Mouse (Mus musculus): ENCODE data around the gene Becn1. TPM values are rescaled to one million over a fixed set of nuclear protein-coding genes. Genes with fewer than 3 reads are reported as not detected.

Becn1 gene
- polyA plus RNA-seq, 1 experiment from 2014 or later, result 143 TPM

DNA sequence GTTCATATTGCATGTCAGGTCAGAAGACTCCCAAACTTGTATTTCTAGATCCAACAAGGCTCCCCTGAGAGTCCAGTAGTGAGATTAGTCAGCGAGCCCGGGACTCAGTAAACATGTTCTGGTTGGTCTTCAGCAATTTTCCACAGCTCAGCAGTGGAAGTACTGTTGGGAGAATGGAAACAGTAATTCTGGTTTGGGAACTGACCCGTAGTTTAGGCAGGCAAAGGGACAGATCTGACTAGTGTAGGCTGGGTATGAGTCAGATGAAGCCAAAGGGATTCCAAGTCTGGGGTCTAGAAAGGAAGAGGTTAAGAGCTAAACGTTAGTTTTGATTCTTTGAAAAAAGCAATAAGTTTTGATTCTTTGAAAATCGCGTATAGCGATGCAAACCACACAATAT is 49.1 kb downstream of the Becn1 start:
- Histone ChIP-seq H3K27me3 (0 out of 2 replicates have a peak, but pooled peaks cover under 1% of the 10 kb centered on the region), H3K4me2 (replicated peaks) (peak overlapping the region; percentile 88), H3K9ac (peak overlapping the region; percentile 87; the same call in 1 of the 2 replicates), H3K9me3 (replicated peaks) (no peaks in the 10 kb centered on the region), H3K36me3 (peaks cover 11% of the 10 kb centered on the region; the same call in 1 of the 2 replicates), H3K27ac (replicated peaks) (peak overlapping the region; percentile 95), H3K4me1 (peaks cover 26% of the 10 kb centered on the region), H3K4me3 (replicated peaks) (peak overlapping the region; percentile 90)
- no peak for ATAC-seq (ENCODE audit: insufficient number of reproducible peaks, low FRiP score, low TSS enrichment, low read depth)
- 4% methylated on average over 7 of the region's 7 CpGs for WGBS

GRCm38 (mm10) chr11:101251031-101251430 is 51.1 kb downstream of the Becn1 start:
- no peak for ATAC-seq (ENCODE audit: insufficient number of reproducible peaks, low FRiP score, low TSS enrichment, low read depth)
- Histone ChIP-seq H3K4me1 (peaks cover 37% of the 10 kb centered on the region), H3K9me3 (replicated peaks) (no peaks in the 10 kb centered on the region), H3K4me3 (replicated peaks) (no peak overlapping the region), H3K9ac (no peak overlapping the region), H3K27ac (replicated peaks) (no peak overlapping the region), H3K4me2 (replicated peaks) (no peak overlapping the region), H3K36me3 (peaks cover 3% of the 10 kb centered on the region; the same call in 1 of the 2 replicates), H3K27me3 (0 out of 2 replicates have a peak, but pooled peaks cover 9% of the 10 kb centered on the region)
- 70% methylated on average over 2 of the region's 2 CpGs for WGBS

GRCm38 (mm10) chr11:101248258-101248994 is 53.7 kb downstream of the Becn1 start:
- Histone ChIP-seq H3K27ac (replicated peaks) (peak overlapping the region; percentile 23; the same call in 1 of the 2 replicates), H3K4me3 (replicated peaks) (no peak overlapping the region; the same call in 1 of the 2 replicates), H3K36me3 (no peaks in the 10 kb centered on the region), H3K4me1 (peaks cover 38% of the 10 kb centered on the region), H3K9me3 (replicated peaks) (no peaks in the 10 kb centered on the region), H3K27me3 (0 out of 2 replicates have a peak, but pooled peaks cover 9% of the 10 kb centered on the region), H3K9ac (no peak overlapping the region), H3K4me2 (replicated peaks) (peak overlapping the region; percentile 17)
- no peak for ATAC-seq (ENCODE audit: insufficient number of reproducible peaks, low FRiP score, low TSS enrichment, low read depth)
- 28% methylated on average over 14 of the region's 14 CpGs for WGBS

GRCm38 (mm10) chr11:101247521-101248030 is 54.5 kb downstream of the Becn1 start:
- H3K27ac ChIP-seq (replicated peaks), result 0 out of 2 replicates have a peak overlapping the region, but pooled peaks have one; percentile 85
- WGBS, result 80% methylated on average over 6 of the region's 6 CpGs
- 0 out of 2 replicates have a peak, but pooled peaks cover 9% of the 10 kb centered on the region for H3K27me3 ChIP-seq
- H3K9ac ChIP-seq, result no peak overlapping the region
- peak overlapping the region; percentile 68 for H3K4me3 ChIP-seq (replicated peaks)
- H3K36me3 ChIP-seq, result no peaks in the 10 kb centered on the region
- no peak for ATAC-seq (ENCODE audit: insufficient number of reproducible peaks, low FRiP score, low TSS enrichment, low read depth)
- H3K4me2 ChIP-seq (replicated peaks), result peak overlapping the region; percentile 93
- no peaks in the 10 kb centered on the region for H3K9me3 ChIP-seq (replicated peaks)
- peaks cover 35% of the 10 kb centered on the region for H3K4me1 ChIP-seq

DNA sequence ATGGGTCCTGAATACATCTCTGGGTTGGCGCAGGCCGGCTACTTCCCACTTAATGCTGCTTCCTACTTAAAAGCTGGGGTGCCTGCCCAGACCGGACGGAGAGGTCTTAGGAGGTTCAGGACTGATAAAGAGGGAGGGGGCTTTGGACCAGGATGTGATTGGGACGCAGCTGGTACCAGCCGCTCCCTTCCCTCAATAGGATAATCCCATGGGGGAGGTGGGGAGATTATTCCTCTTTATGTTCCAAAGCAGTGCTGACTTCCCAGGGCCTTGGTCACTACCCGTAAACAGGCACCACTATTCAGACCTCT is 55.4 kb downstream of the Becn1 start:
- peak overlapping the region; percentile 68 for H3K4me3 ChIP-seq (replicated peaks)
- 0 out of 2 replicates have a peak, but pooled peaks cover 9% of the 10 kb centered on the region for H3K27me3 ChIP-seq
- H3K9me3 ChIP-seq (replicated peaks), result no peaks in the 10 kb centered on the region
- H3K4me1 ChIP-seq, result peaks cover 35% of the 10 kb centered on the region
- H3K27ac ChIP-seq (replicated peaks), result peak overlapping the region; percentile 85
- H3K4me2 ChIP-seq (replicated peaks), result peak overlapping the region; percentile 93
- 0 out of 2 replicates have a peak, but pooled peaks have one; percentile 5 for ATAC-seq (ENCODE audit: insufficient number of reproducible peaks, low FRiP score, low TSS enrichment, low read depth)
- H3K9ac ChIP-seq, result peak overlapping the region; percentile 69
- no peaks in the 10 kb centered on the region for H3K36me3 ChIP-seq
- WGBS, result 11% methylated on average over 7 of the region's 7 CpGs

- peak within 1 kb of the TSS; percentile 85 for H3K27ac ChIP-seq (replicated peaks)
- H3K4me3 ChIP-seq (replicated peaks), result peak within 1 kb of the TSS; percentile 68
- peaks cover 35% of the 10 kb centered on the region for H3K4me1 ChIP-seq
- WGBS, result under 1% methylated on average over 61 of the region's 63 CpGs
- H3K9me3 ChIP-seq (replicated peaks), result no peaks in the 10 kb centered on the region
- H3K36me3 ChIP-seq, result no peaks in the 10 kb centered on the region
- H3K27me3 ChIP-seq, result 0 out of 2 replicates have a peak, but pooled peaks cover 9% of the 10 kb centered on the region
- ATAC-seq (ENCODE audit: insufficient number of reproducible peaks, low FRiP score, low TSS enrichment, low read depth), result peak; percentile 67
- H3K4me2 ChIP-seq (replicated peaks), result peak within 1 kb of the TSS; percentile 93
- H3K9ac ChIP-seq, result peak within 1 kb of the TSS; percentile 69
These were observed 56.0 kb downstream of the Becn1 start, which contains the start of gene Ramp2 for GRCm38 (mm10) chr11:101245855-101246701. Gene Ramp2 (plus strand): TSS chr11:101246028.

- ATAC-seq (ENCODE audit: insufficient number of reproducible peaks, low FRiP score, low TSS enrichment, low read depth), result no peak
- Histone ChIP-seq H3K4me2 (replicated peaks) (peak overlapping the region; percentile 93), H3K36me3 (no peaks in the 10 kb centered on the region), H3K9me3 (replicated peaks) (no peaks in the 10 kb centered on the region), H3K4me3 (replicated peaks) (no peak overlapping the region), H3K9ac (no peak overlapping the region), H3K27ac (replicated peaks) (peak overlapping the region; percentile 85), H3K27me3 (0 out of 2 replicates have a peak, but pooled peaks cover 9% of the 10 kb centered on the region), H3K4me1 (peaks cover 35% of the 10 kb centered on the region)
- 8% methylated on average over 4 of the region's 4 CpGs for WGBS
These were observed 57.0 kb downstream of the Becn1 start for GRCm38 (mm10) chr11:101245071-101245470.

- 31% methylated on average over 5 of the region's 5 CpGs for WGBS
- H3K9me3 ChIP-seq (replicated peaks), result no peaks in the 10 kb centered on the region
- no peak overlapping the region for H3K4me3 ChIP-seq (replicated peaks)
- no peak overlapping the region for H3K9ac ChIP-seq
- peak; percentile 78 for ATAC-seq (ENCODE audit: insufficient number of reproducible peaks, low FRiP score, low TSS enrichment, low read depth)
- peak overlapping the region; percentile 88 for H3K27ac ChIP-seq (replicated peaks)
- H3K4me2 ChIP-seq (replicated peaks), result no peak overlapping the region
- H3K4me1 ChIP-seq, result peaks cover 15% of the 10 kb centered on the region
- no peaks in the 10 kb centered on the region for H3K27me3 ChIP-seq
- H3K36me3 ChIP-seq, result no peaks in the 10 kb centered on the region
These were observed 63.9 kb downstream of the Becn1 start for GRCm38 (mm10) chr11:101238071-101238647.

DNA sequence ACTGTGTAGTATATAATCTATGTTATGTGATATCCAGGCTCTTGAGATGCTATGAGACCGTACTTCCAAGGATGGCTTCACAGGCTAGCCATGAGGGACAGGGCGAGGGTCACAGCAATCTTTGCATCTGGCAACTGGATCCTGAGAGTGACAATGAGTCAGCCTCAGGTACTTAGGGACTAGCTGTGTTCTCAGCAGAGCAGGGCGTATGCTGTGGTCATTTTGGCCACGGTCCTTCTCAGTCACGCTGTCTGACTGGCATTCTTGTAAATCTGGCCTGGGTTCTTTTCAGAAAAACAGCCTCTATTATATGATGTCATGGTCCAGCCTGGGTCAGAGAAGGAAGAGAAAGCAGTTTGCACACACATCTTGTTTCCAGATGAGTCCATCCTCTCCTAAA is 65.3 kb downstream of the Becn1 start:
- H3K27ac ChIP-seq (replicated peaks), result peak overlapping the region; percentile 58
- no peak overlapping the region for H3K4me3 ChIP-seq (replicated peaks)
- no peaks in the 10 kb centered on the region for H3K27me3 ChIP-seq
- H3K9ac ChIP-seq, result no peak overlapping the region
- no peaks in the 10 kb centered on the region for H3K36me3 ChIP-seq
- no peak overlapping the region for H3K4me2 ChIP-seq (replicated peaks)
- 74% methylated on average over 5 of the region's 5 CpGs for WGBS
- no peaks in the 10 kb centered on the region for H3K9me3 ChIP-seq (replicated peaks)
- no peak for ATAC-seq (ENCODE audit: insufficient number of reproducible peaks, low FRiP score, low TSS enrichment, low read depth)
- H3K4me1 ChIP-seq, result peaks cover 23% of the 10 kb centered on the region

All from embryonic facial prominence, embryonic 15.5 days (tissue).